Mouse (Mus musculus): Measurements from ENCODE around the gene Mrpl53. TPM values are rescaled to one million over a fixed set of nuclear protein-coding genes. Genes with fewer than 3 reads are reported as not detected.
"Not testable (repeated sequence)": the region's sequence is repeated elsewhere in the genome, so short reads cannot be mapped to it uniquely, and the experiment has no call there.

The Mrpl53 gene
- polyA plus RNA-seq, 1 experiment from 2014 or later, result 134 TPM

- 81% methylated on average over 12 of the region's 12 CpGs for WGBS
- ATAC-seq, result no peak
Measured at GRCm38 (mm10) chr6:83153038-83153437, 44.2 kb downstream of the Mrpl53 start.

GRCm38 (mm10) chr6:83153485-83153884 lies 44.6 kb downstream of the Mrpl53 start:
- H3K4me1 ChIP-seq (ENCODE audit: control insufficient read depth, insufficient read depth, low read length), result peaks cover 3% of the 10 kb centered on the region; the same call in 1 of the 2 replicates
- peaks cover 6% of the 10 kb centered on the region; the same call in 1 of the 2 replicates for H3K36me3 ChIP-seq (ENCODE audit: control insufficient read depth, insufficient read depth, low read length)
- no peaks in the 10 kb centered on the region for H3K9me3 ChIP-seq (ENCODE audit: control insufficient read depth, low read length)
- WGBS, result 71% methylated on average over 5 of the region's 5 CpGs
- no peak overlapping the region for H3K9ac ChIP-seq (ENCODE audit: low read depth, low read length)
- ATAC-seq, result peak; percentile 75
- H3K4me2 ChIP-seq (ENCODE audit: low read depth, low read length), result no peak overlapping the region
- H3K27ac ChIP-seq (ENCODE audit: low read length), result no peak overlapping the region
- H3K4me3 ChIP-seq (ENCODE audit: low read length), result no peak overlapping the region
- no peaks in the 10 kb centered on the region for H3K27me3 ChIP-seq (replicated peaks; ENCODE audit: control insufficient read depth, insufficient read depth, low read length)

More at GRCm38 (mm10) chr6:83153038-83153437, 44.2 kb downstream of the Mrpl53 start:
- no peak overlapping the region for H3K9ac ChIP-seq (ENCODE audit: low read depth, low read length)
- no peak overlapping the region for H3K4me3 ChIP-seq (ENCODE audit: low read length)
- peaks cover 3% of the 10 kb centered on the region; the same call in 1 of the 2 replicates for H3K4me1 ChIP-seq (ENCODE audit: control insufficient read depth, insufficient read depth, low read length)
- no peaks in the 10 kb centered on the region for H3K9me3 ChIP-seq (ENCODE audit: control insufficient read depth, low read length)
- no peak overlapping the region for H3K4me2 ChIP-seq (ENCODE audit: low read depth, low read length)
- H3K36me3 ChIP-seq (ENCODE audit: control insufficient read depth, insufficient read depth, low read length), result peaks cover 6% of the 10 kb centered on the region; the same call in 1 of the 2 replicates
- H3K27ac ChIP-seq (ENCODE audit: low read length), result no peak overlapping the region
- H3K27me3 ChIP-seq (replicated peaks; ENCODE audit: control insufficient read depth, insufficient read depth, low read length), result no peaks in the 10 kb centered on the region

- Histone ChIP-seq H3K4me2 (ENCODE audit: low read depth, low read length) (peak overlapping the region; percentile 91), H3K9me3 (ENCODE audit: control insufficient read depth, low read length) (no peaks in the 10 kb centered on the region), H3K9ac (ENCODE audit: low read depth, low read length) (peak overlapping the region; percentile 60), H3K27ac (ENCODE audit: low read length) (no peak overlapping the region), H3K36me3 (ENCODE audit: control insufficient read depth, insufficient read depth, low read length) (peaks cover 3% of the 10 kb centered on the region; the same call in 1 of the 2 replicates), H3K4me3 (ENCODE audit: low read length) (peak overlapping the region; percentile 64), H3K27me3 (replicated peaks; ENCODE audit: control insufficient read depth, insufficient read depth, low read length) (peaks cover 2% of the 10 kb centered on the region; the same call in 1 of the 2 replicates), H3K4me1 (ENCODE audit: control insufficient read depth, insufficient read depth, low read length) (peaks cover 3% of the 10 kb centered on the region; the same call in 1 of the 2 replicates)
- no peak; the same call in 1 of the 2 replicates for ATAC-seq
- WGBS, result 10% methylated on average over 23 of the region's 23 CpGs
Measured at GRCm38 (mm10) chr6:83155552-83156238, 46.9 kb downstream of the Mrpl53 start.

- 0 out of 2 replicates have a peak, but pooled peaks cover 3% of the 10 kb centered on the region for H3K36me3 ChIP-seq (ENCODE audit: control insufficient read depth, insufficient read depth, low read length)
Measured at GRCm38 (mm10) chr6:83156259-83156684, 47.4 kb downstream of the Mrpl53 start, which contains the start of the genes Wdr54 and 1700003E16Rik. TSS of gene Wdr54 (minus strand) at chr6:83156397. TSS of gene 1700003E16Rik (plus strand) at chr6:83156404.

GRCm38 (mm10) chr6:83159456-83159855 lies 50.6 kb downstream of the Mrpl53 start:
- not testable (repeated sequence) for H3K36me3 ChIP-seq (ENCODE audit: control insufficient read depth, insufficient read depth, low read length); H3K27ac ChIP-seq (ENCODE audit: low read length); ATAC-seq; H3K4me3 ChIP-seq (ENCODE audit: low read length); H3K4me2 ChIP-seq (ENCODE audit: low read depth, low read length); H3K9me3 ChIP-seq (ENCODE audit: control insufficient read depth, low read length); H3K9ac ChIP-seq (ENCODE audit: low read depth, low read length)
- peaks cover 13% of the 10 kb centered on the region; the same call in 1 of the 2 replicates for H3K27me3 ChIP-seq (replicated peaks; ENCODE audit: control insufficient read depth, insufficient read depth, low read length)
- WGBS, result 18% methylated on average over 3 of the region's 3 CpGs
- H3K4me1 ChIP-seq (ENCODE audit: control insufficient read depth, insufficient read depth, low read length), result peaks cover 14% of the 10 kb centered on the region

More at GRCm38 (mm10) chr6:83156259-83156684, 47.4 kb downstream of the Mrpl53 start, which contains the start of the genes Wdr54 and 1700003E16Rik:
- Histone ChIP-seq H3K27me3 (replicated peaks; ENCODE audit: control insufficient read depth, insufficient read depth, low read length) (peaks cover 7% of the 10 kb centered on the region; the same call in 1 of the 2 replicates), H3K4me3 (ENCODE audit: low read length) (peak within 1 kb of the TSS; percentile 64), H3K4me2 (ENCODE audit: low read depth, low read length) (peak within 1 kb of the TSS; percentile 91), H3K27ac (ENCODE audit: low read length) (no peak within 1 kb of the TSS), H3K9me3 (ENCODE audit: control insufficient read depth, low read length) (no peaks in the 10 kb centered on the region), H3K9ac (ENCODE audit: low read depth, low read length) (peak within 1 kb of the TSS; percentile 60), H3K4me1 (ENCODE audit: control insufficient read depth, insufficient read depth, low read length) (peaks cover 3% of the 10 kb centered on the region; the same call in 1 of the 2 replicates)
- peak; percentile 69 for ATAC-seq
- 2% methylated on average over 32 of the region's 32 CpGs for WGBS

MicroRNAs encoded within 50 kb of the gene (microRNA counts, 519-probe panel; counts per million panel counts)
- 1,672 counts per million, percentile 21 among the panel's probes with 10 or more counts for microRNA mmu-miR-3470a+mmu-miR-3470b

Small RNA genes within 50 kb of the gene (microRNA-seq; reads per million reads assigned to microRNA genes)
- not detected for gene Mir3470a

Other genes starting within 250 kb of the Mrpl53 start
- gene Sema4f, start 169.3 kb upstream of the Mrpl53 start, polyA plus RNA-seq (2015; fragmentation: Nextera tagmentation; extraction: Ambion mirVana), result 1.2 and 1.5 TPM in 2 replicates
- gene M1ap, start 162.1 kb upstream of the Mrpl53 start, polyA plus RNA-seq (2015; fragmentation: Nextera tagmentation; extraction: Ambion mirVana), result 0.34 and 0.62 TPM in 2 replicates
- gene Dok1, start 75.6 kb upstream of the Mrpl53 start, polyA plus RNA-seq (2015; fragmentation: Nextera tagmentation; extraction: Ambion mirVana), result 9.5 and 9.6 TPM in 2 replicates
- 11.3 and 11.9 TPM in 2 replicates for gene Loxl3, start 74.9 kb upstream of the Mrpl53 start, polyA plus RNA-seq (2015; fragmentation: Nextera tagmentation; extraction: Ambion mirVana)
- gene Aup1, start 54.5 kb upstream of the Mrpl53 start, polyA plus RNA-seq (2015; fragmentation: Nextera tagmentation; extraction: Ambion mirVana), result 258 and 265 TPM in 2 replicates
- 66.0 and 68.5 TPM in 2 replicates for gene Htra2, start 53.8 kb upstream of the Mrpl53 start, polyA plus RNA-seq (2015; fragmentation: Nextera tagmentation; extraction: Ambion mirVana)
- gene Dqx1, start 51.2 kb upstream of the Mrpl53 start, polyA plus RNA-seq (2015; fragmentation: Nextera tagmentation; extraction: Ambion mirVana), result 24.0 and 28.7 TPM in 2 replicates
- 9.3 and 10.4 TPM in 2 replicates for gene Tlx2, start 38.7 kb upstream of the Mrpl53 start, polyA plus RNA-seq (2015; fragmentation: Nextera tagmentation; extraction: Ambion mirVana)
- gene Pcgf1, start 31.2 kb upstream of the Mrpl53 start, polyA plus RNA-seq (2015; fragmentation: Nextera tagmentation; extraction: Ambion mirVana), result 27.2 and 29.7 TPM in 2 replicates
- 0.58 and 0.62 TPM in 2 replicates for gene Lbx2, start 22.7 kb upstream of the Mrpl53 start, polyA plus RNA-seq (2015; fragmentation: Nextera tagmentation; extraction: Ambion mirVana)
- 1.7 and 3.0 TPM in 2 replicates for gene Ccdc142, start 7.4 kb upstream of the Mrpl53 start, polyA plus RNA-seq (2015; fragmentation: Nextera tagmentation; extraction: Ambion mirVana)
- gene Gm42688, start 7.4 kb upstream of the Mrpl53 start, polyA plus RNA-seq (2015; fragmentation: Nextera tagmentation; extraction: Ambion mirVana), result 1.7 and 2.0 TPM in 2 replicates
- gene Mogs, start 6.5 kb downstream of the Mrpl53 start, polyA plus RNA-seq (2015; fragmentation: Nextera tagmentation; extraction: Ambion mirVana), result 8.8 and 9.4 TPM in 2 replicates
- 94.4 and 95.5 TPM in 2 replicates for gene Wbp1, start 12.5 kb downstream of the Mrpl53 start, polyA plus RNA-seq (2015; fragmentation: Nextera tagmentation; extraction: Ambion mirVana)
- gene Ino80b, start 16.4 kb downstream of the Mrpl53 start, polyA plus RNA-seq (2015; fragmentation: Nextera tagmentation; extraction: Ambion mirVana), result 8.2 and 8.8 TPM in 2 replicates
- 24.4 and 26.1 TPM in 2 replicates for gene Rtkn, start 26.4 kb downstream of the Mrpl53 start, polyA plus RNA-seq (2015; fragmentation: Nextera tagmentation; extraction: Ambion mirVana)
- 2.9 and 4.6 TPM in 2 replicates for gene Wdr54, start 47.4 kb downstream of the Mrpl53 start, polyA plus RNA-seq (2015; fragmentation: Nextera tagmentation; extraction: Ambion mirVana)
- gene 1700003E16Rik, start 47.4 kb downstream of the Mrpl53 start, polyA plus RNA-seq (2015; fragmentation: Nextera tagmentation; extraction: Ambion mirVana), result 1.9 and 2.4 TPM in 2 replicates
- 73.5 and 84.5 TPM in 2 replicates for gene Dctn1, start 56.9 kb downstream of the Mrpl53 start, polyA plus RNA-seq (2015; fragmentation: Nextera tagmentation; extraction: Ambion mirVana)
- gene Slc4a5, start 110.8 kb downstream of the Mrpl53 start, polyA plus RNA-seq (2015; fragmentation: Nextera tagmentation; extraction: Ambion mirVana), result 0.56 and 1.2 TPM in 2 replicates
- gene Mthfd2, start 216.9 kb downstream of the Mrpl53 start, polyA plus RNA-seq (2015; fragmentation: Nextera tagmentation; extraction: Ambion mirVana), result 36.4 and 43.5 TPM in 2 replicates
- 50.8 and 52.8 TPM in 2 replicates for gene Mob1a, start 217.0 kb downstream of the Mrpl53 start, polyA plus RNA-seq (2015; fragmentation: Nextera tagmentation; extraction: Ambion mirVana)
- 173 and 186 TPM in 2 replicates for gene Bola3, start 240.1 kb downstream of the Mrpl53 start, polyA plus RNA-seq (2015; fragmentation: Nextera tagmentation; extraction: Ambion mirVana)

All from intestine, embryonic 16.5 days (tissue).